Mouse (Mus musculus) cerebellum, postnatal 36 days (tissue): ENCODE results near the gene Fam169b.
"Not testable (repeated sequence)": the region's sequence is repeated elsewhere in the genome, so short reads cannot be mapped to it uniquely, and the experiment has no call there.

Source experiments
- DNase-seq, 2 experiments: peaks; one replicate each; pipeline ENCODE4 v3.0.0; 2021 to 2022; ENCODE audit warnings: mixed read lengths in 2 of 2

Fam169b gene

DNA sequence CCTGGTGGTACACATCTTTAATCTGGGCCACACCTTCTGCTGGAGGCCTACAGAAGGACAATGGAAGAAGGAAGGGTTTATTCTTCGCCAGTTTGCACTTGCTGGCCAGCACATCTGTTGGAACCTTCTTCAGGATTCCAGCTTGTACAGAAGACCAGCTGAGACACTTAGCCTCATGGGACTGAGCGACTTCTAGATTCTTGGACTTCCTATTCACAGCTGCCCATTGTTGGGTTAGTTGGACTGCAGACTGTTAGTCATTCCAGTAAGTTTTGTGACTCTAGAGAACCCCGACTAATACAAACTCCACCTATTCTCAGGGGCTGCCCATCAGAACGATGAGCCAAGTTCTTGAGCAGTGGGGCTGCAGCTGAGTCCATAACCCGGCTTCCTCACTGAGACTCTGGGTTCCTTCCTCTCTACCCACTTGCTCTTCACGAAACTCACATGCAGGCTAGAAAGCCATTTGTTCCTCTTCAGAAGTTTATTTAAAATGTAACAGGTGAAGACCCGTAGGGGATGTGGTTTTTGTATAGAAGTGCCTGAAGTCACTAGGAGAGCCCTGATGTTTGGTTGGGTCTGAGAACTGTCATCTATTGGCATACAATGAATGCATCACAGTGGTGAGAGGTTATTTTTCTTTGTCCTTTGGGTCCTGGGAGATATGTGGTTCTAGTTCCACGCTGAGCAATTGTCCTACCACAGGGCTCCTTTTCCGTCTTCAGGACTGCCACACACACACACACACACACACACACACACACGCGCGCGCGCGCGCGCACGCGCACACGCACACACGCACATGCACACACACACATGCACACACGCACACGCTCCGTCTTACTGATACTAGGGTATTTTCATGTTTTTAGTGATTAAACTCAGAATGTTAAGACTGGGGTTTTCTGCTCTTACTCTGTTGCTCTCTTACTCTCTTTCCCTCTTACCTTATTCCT, 13.2 kb downstream of the Fam169b start:
- DNase-seq, result no peak

DNA sequence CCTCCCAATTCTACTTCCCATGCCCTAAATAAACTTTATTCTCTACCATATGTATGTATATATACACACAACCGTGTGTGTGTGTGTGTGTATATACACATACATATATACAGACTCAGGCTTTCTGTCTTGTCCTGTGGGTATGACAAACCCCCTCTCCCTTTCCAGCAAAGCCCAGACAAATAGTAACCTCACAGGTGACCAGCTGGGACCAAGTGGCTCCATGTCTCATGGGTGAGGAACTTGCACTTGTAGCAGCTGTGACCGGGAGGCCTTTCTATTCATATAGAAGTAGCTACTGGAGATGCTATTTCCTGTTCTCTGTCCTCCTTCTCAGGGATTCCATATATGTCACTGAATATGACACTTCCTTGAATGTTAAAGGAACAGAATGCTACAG, 13.9 kb downstream of the Fam169b start:
- DNase-seq, result no peak

DNA sequence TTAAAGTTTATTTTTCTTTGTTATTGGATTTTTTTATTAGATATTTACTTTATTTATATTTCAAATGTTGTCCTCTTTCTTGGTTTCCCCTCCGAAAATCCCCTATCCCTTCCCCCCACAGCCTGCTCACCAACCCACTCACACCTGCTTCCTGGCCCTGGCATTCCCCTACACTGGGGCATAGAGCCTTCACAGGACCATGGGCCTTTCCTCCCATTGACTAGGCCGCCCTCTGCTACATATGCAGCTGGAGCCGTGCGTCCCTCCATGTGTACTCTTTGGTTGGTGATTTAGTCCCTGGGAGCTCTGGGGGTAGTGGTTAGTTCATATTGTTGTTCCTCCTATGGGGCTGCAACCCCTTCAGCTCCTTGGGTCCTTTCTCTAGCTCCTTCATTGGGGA, 14.4 kb downstream of the Fam169b start:
- DNase-seq, result not testable (repeated sequence)

DNA sequence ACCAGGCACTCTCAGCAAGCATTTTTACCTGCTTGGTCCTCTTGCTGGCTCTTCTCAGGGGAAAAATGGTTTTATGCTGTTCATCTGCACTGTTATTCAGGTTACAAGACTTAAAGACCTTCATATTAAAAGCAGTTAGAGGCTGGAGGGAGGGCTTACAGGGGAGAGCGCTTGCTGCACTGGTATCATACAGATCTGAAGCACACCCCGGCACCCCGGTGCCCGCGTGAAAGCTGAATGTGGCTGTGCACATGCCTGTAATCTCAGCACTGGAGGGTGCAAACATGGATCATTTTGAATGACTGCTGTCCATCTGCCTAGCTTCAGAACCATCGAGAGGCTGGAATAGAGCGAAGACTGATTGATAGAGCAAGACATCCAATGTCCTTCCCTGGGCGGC, 15.4 kb downstream of the Fam169b start:
- no peak for DNase-seq

DNA sequence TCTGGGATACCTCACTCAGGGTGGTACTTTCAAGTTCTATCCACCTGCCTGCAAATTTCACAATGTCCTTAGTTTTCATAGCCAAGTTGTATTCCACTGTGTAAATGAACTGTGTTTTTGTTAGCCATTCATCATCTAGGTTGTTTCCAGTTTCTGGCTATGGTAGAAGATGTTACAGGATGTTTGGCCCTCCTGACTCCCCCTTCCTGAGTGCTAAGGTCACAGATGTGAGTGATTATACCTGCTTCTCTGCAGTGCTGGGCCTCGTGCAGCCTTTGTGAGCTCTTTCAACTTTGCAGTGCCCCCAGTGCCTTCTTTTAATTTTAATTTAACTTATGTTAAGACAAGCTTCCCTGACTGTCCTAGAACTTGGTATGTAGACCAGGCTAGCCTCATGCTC, 18.0 kb downstream of the Fam169b start:
- no peak for DNase-seq

DNA sequence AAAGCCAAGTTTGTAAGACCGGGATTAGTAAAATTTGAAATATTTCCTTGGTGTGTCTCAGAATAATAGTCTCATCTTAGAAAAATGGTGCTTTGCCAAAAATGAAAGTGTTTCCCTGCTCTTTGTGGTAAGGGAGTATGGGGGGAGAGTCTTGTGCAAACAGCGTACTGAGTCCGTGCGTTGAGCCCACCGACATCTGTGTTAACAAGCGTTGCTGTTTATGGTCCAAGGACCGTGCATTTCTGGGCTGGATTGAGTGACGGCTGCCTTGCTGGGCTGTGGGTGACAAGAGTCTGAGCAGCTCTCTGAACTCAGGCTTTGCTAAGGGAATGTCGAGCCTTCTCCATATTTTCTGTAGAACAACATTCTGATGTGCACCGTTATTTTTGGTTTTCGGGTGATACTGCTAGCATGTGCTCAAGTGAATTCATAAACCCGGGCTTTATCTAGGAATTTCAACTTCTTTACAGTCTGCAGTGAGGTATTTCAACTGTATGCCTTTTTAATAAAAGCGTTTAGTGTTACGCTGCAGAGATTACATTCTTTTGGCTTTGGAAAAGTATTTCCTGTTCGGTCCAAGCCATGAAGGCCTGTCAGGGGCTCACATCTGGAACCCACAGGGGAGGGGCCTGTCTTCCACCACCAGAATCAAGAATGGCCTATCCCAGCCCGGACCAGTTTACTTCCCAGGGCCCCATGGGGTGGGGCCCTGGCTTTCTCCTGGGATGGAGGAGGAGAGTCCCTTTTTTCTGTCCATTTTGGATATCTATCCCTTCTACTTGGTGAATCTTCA, 20.6 kb downstream of the Fam169b start:
- no peak for DNase-seq

DNA sequence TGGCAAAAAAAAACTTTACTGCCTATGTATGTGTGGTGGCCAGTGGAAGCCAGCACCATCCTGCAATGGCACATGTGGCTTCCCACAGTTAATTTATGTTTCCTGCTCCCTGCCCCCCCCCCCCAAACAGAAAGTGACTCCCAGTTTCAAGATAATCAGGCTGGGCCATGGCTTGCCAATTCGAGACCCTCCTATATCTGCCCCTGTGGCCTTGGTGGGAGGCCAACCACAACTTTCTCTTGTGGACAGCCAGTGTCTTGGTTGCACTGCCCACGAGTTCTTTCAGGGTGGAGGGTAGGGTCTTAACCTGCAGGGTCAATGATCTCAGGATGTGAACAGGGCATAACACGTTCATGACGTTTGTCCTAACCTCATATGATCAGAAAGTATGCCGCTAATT, 22.8 kb downstream of the Fam169b start:
- no peak for DNase-seq

DNA sequence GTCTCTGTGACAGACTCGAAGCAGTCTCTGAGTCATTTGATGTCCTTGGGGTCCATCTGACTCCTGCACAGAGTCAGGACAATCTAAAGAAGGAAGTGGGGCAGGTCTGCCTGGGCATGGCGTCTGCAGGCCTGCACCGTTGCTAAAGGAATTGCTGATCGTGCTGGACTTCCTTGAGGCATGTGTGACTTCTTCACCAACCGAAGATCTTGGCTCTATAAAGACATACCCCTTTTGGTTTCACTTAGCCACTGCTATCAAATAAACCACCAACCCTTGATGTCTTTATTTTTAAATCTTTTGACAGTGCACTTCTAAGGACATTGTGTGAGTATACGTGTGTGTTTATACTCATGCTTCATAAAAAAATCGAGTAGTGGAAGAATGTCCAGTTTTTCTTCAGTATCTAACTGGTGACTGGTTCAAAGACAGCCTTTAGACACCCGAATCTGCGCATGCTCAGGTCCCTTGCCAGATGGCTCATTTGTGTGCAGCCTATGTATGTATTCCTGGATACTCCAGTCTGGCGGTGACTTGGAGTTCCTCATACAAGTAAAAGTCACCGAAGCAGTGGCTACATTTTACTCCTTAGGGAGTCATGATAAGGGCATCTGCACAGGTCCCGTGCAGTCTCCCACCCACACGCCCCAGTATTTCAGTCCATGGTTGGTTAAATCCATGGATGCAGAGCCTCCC, 24.9 kb downstream of the Fam169b start:
- no peak for DNase-seq

DNA sequence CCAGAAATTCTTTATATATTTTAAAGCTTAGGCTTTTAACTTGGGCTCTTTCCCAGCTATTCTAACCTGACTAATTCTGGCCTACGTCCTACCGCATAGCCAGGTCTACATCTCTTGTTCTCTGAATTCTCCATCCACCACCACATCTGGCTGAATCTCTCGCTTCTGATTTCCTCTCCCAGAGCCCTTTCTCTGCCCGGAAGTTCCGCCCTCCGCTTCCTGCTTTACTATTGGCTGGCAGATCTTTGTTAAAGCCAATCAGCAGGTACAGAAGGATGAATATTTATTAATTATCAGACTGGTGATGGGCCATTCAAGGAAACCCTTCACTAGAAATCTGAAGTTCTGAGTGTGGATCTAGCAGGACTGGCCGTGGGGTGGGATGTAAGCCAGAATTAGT, 27.5 kb downstream of the Fam169b start:
- DNase-seq, result no peak

DNA sequence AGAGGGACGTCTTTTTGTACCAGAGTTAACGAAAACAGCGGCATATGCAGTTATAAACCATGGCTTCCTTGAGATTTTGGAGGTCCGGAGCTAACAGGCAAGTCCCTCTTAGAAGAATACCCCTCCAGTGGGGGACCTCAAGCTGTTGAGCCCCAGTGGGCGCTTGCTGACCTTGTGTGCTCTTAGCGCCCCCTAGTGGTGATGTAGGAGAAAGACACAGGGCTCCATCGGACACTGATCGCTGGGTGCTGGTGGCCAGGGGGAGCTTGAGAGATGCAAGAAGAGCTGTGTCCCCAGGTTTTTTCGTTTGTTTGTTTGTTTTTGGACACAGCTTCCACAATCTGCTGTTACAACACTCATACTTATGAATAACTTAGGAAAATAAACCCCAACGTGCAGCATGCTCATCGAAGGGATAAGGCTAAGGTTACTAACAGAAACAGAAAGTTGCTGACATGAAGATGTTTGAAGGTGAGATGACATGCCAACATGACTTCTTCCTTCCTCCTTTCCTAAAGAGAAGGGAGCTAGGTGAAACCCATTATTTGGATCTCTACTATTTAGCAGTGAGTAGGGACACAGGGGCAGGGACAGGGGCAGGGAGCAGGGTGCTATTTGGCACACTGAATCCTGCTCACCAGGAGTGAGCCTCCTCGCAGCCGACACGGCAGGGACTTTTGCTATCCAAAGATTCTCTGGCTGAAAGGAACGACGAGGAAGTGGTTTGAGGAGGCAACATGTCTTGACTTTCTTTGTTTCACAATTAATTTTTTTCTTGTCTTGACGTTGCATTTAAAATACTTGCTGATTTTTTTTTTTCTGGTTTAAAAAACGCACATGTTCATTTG, 29.2 kb downstream of the Fam169b start:
- DNase-seq, result peak; percentile 55 to 67

DNA sequence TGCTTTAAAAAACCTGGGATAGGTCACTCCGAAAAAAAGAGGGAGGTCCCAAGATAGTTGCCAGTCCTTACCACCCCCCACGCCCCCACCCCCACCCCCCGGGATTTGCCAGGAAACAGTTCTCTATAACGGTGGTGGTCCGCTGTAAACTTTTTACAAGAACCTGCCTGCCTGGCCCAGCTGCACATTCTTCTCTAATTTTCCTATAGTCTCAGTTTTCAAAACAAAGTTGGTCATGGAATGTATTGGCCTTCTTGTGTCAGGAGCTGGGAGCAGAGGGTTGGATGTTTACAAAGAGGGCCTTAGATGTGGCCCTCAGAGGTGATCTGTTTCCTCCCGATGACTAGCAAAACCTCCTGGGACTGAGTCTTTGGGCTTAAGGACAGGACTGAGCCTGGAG, 30.0 kb downstream of the Fam169b start:
- no peak for DNase-seq

DNA sequence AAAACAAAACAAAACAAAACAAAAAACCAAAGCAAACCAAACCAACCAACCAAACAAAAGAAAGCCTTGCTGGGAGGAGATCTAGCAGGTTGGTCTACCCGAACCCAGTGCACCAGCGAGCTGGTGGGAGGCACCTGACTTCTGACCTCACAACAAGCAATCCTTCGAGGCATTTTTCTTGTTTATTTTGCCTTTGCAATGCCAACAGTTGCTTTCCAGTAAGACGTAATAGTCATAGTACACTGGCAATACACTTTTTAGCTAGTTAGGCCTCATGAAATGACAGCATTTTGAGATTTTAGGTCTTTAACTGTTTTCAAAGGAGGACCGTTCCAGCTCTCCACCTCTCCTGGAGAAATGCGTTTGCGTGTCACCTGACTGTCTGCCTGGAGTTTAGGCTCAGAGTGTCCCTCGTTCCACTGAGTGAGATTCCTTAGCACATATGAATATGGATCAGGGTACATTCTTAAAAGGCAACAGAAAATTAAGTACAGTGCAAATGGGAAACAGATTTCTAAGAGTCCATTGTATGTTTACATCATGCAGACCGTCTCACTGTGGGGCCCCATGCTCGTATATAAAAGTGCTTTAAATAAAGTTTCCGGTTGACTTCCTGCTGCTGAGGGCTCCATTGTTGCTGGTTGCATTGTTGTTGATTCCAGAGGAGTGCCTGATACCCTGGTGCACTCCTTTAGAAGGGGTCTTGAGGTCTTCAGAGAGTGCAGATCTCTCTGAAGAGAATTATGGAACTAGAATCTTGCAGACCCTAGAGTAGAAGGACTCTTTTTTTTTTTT, 32.3 kb downstream of the Fam169b start:
- DNase-seq, result no peak

DNA sequence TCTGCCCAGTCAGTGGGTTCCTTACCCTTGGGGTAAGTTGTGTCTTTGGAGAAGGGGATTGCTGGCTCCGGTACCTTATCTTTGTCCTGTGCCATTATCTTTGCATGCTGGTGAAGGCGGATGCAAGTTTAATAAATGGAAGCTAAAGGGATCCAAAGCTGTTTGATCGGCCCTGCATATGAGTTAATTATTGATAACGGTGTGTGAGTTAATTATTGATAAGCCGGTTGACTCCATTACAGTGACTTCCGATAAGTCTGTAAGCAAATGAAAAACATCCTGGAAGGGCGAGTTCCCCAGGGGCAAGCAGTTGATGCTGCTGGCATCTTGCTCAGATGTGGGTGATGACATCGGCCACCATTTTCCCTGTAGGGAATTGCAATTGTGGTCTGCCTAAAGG, 33.1 kb downstream of the Fam169b start:
- DNase-seq, result no peak

DNA sequence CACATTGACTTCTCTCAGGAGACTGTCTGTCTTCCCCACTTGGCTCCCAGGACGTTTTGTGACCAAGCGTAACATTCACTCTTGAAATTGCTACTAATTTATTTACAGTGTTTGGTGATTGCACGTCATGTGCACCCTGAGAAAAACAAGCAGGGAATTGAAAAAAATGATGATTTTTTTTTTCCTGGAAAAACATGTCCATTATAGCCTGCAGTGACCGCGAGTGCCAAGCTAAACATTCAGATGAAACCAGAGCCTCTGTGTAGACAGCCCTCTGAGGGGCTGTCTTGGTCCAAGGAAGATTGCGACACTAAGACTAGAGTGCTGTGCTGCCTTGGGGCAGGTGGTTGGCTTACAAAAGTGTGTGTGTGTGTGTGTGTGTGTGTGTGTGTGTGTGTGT, 37.8 kb downstream of the Fam169b start:
- DNase-seq, result no peak

DNA sequence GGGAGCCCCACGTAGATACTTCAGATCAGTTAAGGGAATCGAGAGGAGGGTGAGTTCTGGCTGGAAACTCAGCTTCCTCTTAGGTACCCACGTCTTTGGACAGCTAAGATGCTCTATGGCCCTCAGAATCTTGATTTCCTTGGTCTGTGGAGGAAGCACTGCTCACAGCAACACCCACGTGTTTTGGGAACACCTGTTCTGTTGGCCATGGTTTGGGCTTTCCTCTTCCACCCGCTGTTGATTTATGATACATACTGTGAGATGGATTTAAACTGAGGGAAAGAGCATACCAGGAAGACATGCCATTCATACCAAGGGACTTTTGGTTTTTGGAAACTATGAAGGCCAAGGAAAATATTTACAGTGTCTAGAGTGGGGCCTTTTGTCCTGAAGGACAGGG, 38.8 kb downstream of the Fam169b start:
- peak; percentile 30 to 34 for DNase-seq

DNA sequence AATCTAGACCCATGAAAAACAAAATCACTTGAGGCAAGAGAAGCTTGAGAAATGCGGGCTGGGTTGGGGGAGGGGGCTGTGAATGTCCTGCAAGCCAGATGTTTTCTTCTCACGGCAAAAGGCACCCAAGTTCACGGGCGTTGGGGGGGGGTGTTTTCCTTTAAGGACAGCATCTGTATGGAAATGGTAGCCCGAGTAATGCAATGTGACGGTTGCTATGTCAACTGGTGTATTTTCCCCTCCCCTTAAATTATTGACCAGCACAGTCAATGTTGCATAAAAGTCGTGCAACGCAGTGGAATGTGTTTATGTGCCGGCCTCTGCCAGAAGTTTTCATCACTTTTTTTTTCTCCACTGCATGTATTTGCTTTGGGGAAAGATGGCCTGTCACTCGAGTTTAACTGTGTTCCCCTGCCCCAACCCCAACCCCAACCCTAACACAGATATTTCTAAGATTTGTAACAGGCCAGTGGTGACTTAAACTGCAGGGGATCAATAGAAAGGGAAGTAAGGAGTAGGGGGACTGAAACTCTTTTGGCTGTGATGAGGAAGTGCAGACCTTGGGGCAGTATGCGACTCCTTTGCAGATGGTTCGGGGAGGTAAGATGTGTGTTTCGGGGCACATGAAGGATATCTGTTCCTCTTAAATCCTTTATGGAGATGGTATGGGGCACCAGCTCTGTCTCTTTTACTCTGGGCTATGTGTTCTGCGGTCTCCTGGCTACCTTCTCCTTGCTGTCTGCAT, 39.6 kb downstream of the Fam169b start:
- DNase-seq, result no peak

DNA sequence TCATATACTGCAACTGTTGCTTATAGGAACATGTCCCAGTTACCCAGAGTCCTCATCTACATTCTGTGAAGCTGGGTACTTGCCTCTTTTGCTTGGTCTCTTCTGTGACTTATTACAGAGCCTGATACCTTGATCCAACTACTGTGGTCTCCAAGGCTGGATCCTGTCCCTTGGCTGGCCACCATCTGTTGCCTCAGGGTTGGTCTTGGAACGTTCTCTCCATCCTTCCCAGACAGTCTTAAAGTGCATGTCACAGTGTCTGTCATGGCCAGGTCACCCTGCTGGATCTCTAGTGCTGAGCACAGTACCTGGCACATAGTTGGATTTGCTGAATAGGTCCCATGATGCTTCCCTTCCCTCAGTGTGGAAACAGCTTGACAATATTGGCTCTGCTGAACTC, 40.6 kb downstream of the Fam169b start:
- peak; percentile 23 to 28 for DNase-seq

DNA sequence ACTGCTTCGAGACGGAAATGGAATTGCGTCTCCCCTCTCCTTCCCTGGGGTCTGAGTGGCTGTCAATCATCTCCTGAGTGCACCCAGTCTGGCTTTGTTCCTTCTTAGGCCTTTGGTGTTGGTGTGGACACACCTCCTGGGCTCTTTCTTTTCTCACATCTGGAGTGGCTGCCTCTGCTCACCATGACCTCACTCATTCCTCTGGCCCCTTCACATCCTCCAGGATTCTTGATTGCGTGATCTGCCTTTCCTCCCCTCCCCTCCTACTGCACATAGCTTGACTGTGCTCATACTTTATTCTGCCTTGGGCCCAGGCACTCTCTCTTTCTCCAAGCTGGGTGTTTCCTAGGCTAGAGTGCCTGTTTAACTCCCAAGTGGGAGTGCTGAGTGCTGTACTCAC, 41.4 kb downstream of the Fam169b start:
- DNase-seq, result no peak

DNA sequence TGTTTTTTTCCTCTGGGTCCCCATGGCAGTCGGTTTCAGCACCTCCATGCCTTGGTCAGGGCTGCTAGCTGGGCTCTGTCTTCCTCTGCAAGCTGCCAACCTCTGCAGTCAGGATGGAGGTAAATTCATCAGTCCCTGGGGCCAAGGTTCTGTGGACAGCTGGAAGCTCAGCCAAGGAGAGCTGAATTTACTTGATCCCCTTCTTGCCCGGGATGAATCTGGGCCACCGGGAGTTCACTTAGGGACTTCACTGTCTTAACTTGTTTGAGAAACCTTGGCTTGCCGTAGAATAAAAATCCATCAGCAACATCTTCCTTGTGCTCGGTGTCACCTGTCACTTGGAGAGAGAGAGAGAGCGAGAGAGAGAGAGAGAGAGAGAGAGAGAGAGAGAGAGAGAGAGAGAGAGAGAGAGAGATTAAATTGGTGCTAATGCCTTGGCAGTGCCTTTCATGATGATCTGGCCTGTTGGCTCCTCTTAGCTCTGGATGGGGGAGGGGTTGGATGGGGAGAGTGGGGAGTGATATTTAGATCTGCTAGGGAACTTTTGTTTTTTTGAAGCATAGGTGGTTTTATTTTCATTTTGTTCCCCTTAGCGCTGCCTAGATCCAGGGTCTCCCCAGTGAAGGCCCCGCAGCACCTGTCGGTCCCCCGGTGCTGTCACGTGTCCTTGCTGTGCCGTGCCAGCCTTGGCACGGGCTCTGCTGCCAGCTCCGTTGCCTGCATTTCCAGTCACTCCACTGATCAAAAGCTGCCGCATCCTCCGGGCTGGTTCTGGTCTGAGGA, 44.6 kb downstream of the Fam169b start:
- peak; percentile 66 to 69 for DNase-seq

DNA sequence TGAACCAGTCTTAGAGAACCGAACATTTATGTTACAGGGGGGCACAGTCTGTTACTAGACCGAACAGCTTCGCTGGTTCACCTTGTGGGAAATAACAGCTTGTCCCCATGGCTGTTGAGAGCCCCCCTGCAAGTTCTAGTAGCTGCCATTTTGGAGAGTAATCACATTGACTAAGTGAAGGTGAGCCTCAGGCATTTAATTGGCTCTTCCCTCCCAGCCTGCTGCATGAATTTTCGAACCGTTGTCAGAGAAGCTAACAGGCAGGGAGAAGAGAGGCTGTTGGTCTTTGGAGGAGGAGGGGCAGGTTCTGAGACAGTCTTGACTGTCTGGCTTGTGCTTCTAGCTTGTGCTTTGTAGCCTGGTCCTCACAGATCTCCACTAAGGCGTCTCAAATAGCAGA, 45.3 kb downstream of the Fam169b start:
- DNase-seq, result no peak
